Mouse (Mus musculus): ENCODE results near the gene Slc2a13. TPM values are rescaled to one million over a fixed set of nuclear protein-coding genes. Genes with fewer than 3 reads are reported as not detected.

The Slc2a13 gene
- total RNA-seq (2014; rRNA removed; ENCODE audit: low replicate concordance) = 1.6 and 3.8 TPM in 2 replicates
- polyA plus RNA-seq (2015; fragmentation: Nextera tagmentation; extraction: Ambion mirVana) = 0.33 and 0.37 TPM in 2 replicates

GRCm38 (mm10) chr15:91573111-91573538, at the start of gene Slc2a13:
Slc2a13 (minus strand) TSS chr15:91573261.
- TF ChIP-seq EP300 (IDR thresholded peaks at IDR 0.05; ENCODE audit: low read depth) = no peak
- peak; percentile 25 for TF ChIP-seq CTCF (IDR thresholded peaks at IDR 0.05; ENCODE audit: low read depth)
- Histone ChIP-seq H3K4me3 (ENCODE audit: low read depth, low read length) (peak within 1 kb of the TSS; percentile 63), H3K9me3 (replicated peaks; ENCODE audit: control insufficient read depth, low read length) (no peaks in the 10 kb centered on the region), H3K27me3 (ENCODE audit: control insufficient read depth, insufficient read depth, low read length) (peaks cover 29% of the 10 kb centered on the region), H3K4me1 (ENCODE audit: control insufficient read depth, insufficient read depth) (no peaks in the 10 kb centered on the region; the same call in 1 of the 2 replicates), H3K4me2 (ENCODE audit: low read depth, low read length) (peak within 1 kb of the TSS; percentile 94), H3K36me3 (replicated peaks; ENCODE audit: control insufficient read depth, insufficient read depth, low read length) (no peaks in the 10 kb centered on the region), H3K9ac (replicated peaks; ENCODE audit: low read depth, low read length) (peak within 1 kb of the TSS; percentile 63), H3K27ac (ENCODE audit: low read depth) (peak within 1 kb of the TSS; percentile 54)
- ATAC-seq (ENCODE audit: insufficient read depth, low read depth) (peak; percentile 92), DNase-seq (ENCODE audit: low spot score) (peak; percentile 78)
- WGBS = 2% methylated on average over 19 of the region's 26 CpGs

- Histone ChIP-seq H3K4me1 (ENCODE audit: control insufficient read depth, insufficient read depth) (no peaks in the 10 kb centered on the region), H3K9me3 (replicated peaks; ENCODE audit: control insufficient read depth, low read length) (no peaks in the 10 kb centered on the region), H3K4me3 (ENCODE audit: low read depth, low read length) (no peak overlapping the region), H3K36me3 (replicated peaks; ENCODE audit: control insufficient read depth, insufficient read depth, low read length) (no peaks in the 10 kb centered on the region), H3K4me2 (ENCODE audit: low read depth, low read length) (no peak overlapping the region), H3K27ac (ENCODE audit: low read depth) (no peak overlapping the region), H3K27me3 (ENCODE audit: control insufficient read depth, insufficient read depth, low read length) (no peaks in the 10 kb centered on the region), H3K9ac (replicated peaks; ENCODE audit: low read depth, low read length) (no peak overlapping the region)
- no peak for TF ChIP-seq EP300 (IDR thresholded peaks at IDR 0.05; ENCODE audit: low read depth)
- no peak for DNase-seq (ENCODE audit: low spot score)
- ATAC-seq (ENCODE audit: insufficient read depth, low read depth) = no peak
- WGBS = 84% methylated on average over 12 of the region's 12 CpGs
These were observed 43.0 kb upstream of the Slc2a13 start for GRCm38 (mm10) chr15:91616016-91616415.

GRCm38 (mm10) chr15:91615532-91615931, 42.5 kb upstream of the Slc2a13 start:
- Histone ChIP-seq H3K27me3 (ENCODE audit: control insufficient read depth, insufficient read depth, low read length) (no peaks in the 10 kb centered on the region), H3K4me2 (ENCODE audit: low read depth, low read length) (no peak overlapping the region), H3K9ac (replicated peaks; ENCODE audit: low read depth, low read length) (no peak overlapping the region), H3K4me3 (ENCODE audit: low read depth, low read length) (no peak overlapping the region), H3K9me3 (replicated peaks; ENCODE audit: control insufficient read depth, low read length) (no peaks in the 10 kb centered on the region), H3K4me1 (ENCODE audit: control insufficient read depth, insufficient read depth) (no peaks in the 10 kb centered on the region), H3K36me3 (replicated peaks; ENCODE audit: control insufficient read depth, insufficient read depth, low read length) (no peaks in the 10 kb centered on the region), H3K27ac (ENCODE audit: low read depth) (no peak overlapping the region)
- TF ChIP-seq CTCF (IDR thresholded peaks at IDR 0.05; ENCODE audit: low read depth) (no peak), EP300 (IDR thresholded peaks at IDR 0.05; ENCODE audit: low read depth) (no peak)
- DNase-seq (ENCODE audit: low spot score) (no peak), ATAC-seq (ENCODE audit: insufficient read depth, low read depth) (no peak)
- WGBS = 77% methylated on average over 4 of the region's 4 CpGs

GRCm38 (mm10) chr15:91613981-91614665, 41.1 kb upstream of the Slc2a13 start:
- ATAC-seq (ENCODE audit: insufficient read depth, low read depth) = no peak
- TF ChIP-seq EP300 (IDR thresholded peaks at IDR 0.05; ENCODE audit: low read depth) (no peak), CTCF (IDR thresholded peaks at IDR 0.05; ENCODE audit: low read depth) (no peak)
- H3K27ac ChIP-seq (ENCODE audit: low read depth) = no peak overlapping the region
- no peaks in the 10 kb centered on the region for H3K36me3 ChIP-seq (replicated peaks; ENCODE audit: control insufficient read depth, insufficient read depth, low read length)
- no peaks in the 10 kb centered on the region for H3K4me1 ChIP-seq (ENCODE audit: control insufficient read depth, insufficient read depth)
- H3K9ac ChIP-seq (replicated peaks; ENCODE audit: low read depth, low read length) = no peak overlapping the region
- DNase-seq (ENCODE audit: low spot score) = no peak
- no peak overlapping the region for H3K4me3 ChIP-seq (ENCODE audit: low read depth, low read length)
- no peak overlapping the region for H3K4me2 ChIP-seq (ENCODE audit: low read depth, low read length)
- no peaks in the 10 kb centered on the region for H3K9me3 ChIP-seq (replicated peaks; ENCODE audit: control insufficient read depth, low read length)
- no peaks in the 10 kb centered on the region for H3K27me3 ChIP-seq (ENCODE audit: control insufficient read depth, insufficient read depth, low read length)
- WGBS = 84% methylated on average over 11 of the region's 11 CpGs

GRCm38 (mm10) chr15:91609713-91610112, 36.7 kb upstream of the Slc2a13 start:
- H3K27me3 ChIP-seq (ENCODE audit: control insufficient read depth, insufficient read depth, low read length) = no peaks in the 10 kb centered on the region
- H3K36me3 ChIP-seq (replicated peaks; ENCODE audit: control insufficient read depth, insufficient read depth, low read length) = no peaks in the 10 kb centered on the region
- DNase-seq (ENCODE audit: low spot score) (peak; percentile 38), ATAC-seq (ENCODE audit: insufficient read depth, low read depth) (no peak)
- TF ChIP-seq CTCF (IDR thresholded peaks at IDR 0.05; ENCODE audit: low read depth) (peak; percentile 81), EP300 (IDR thresholded peaks at IDR 0.05; ENCODE audit: low read depth) (no peak)
- H3K9me3 ChIP-seq (replicated peaks; ENCODE audit: control insufficient read depth, low read length) = no peaks in the 10 kb centered on the region
- no peak overlapping the region for H3K9ac ChIP-seq (replicated peaks; ENCODE audit: low read depth, low read length)
- no peaks in the 10 kb centered on the region for H3K4me1 ChIP-seq (ENCODE audit: control insufficient read depth, insufficient read depth)
- H3K4me3 ChIP-seq (ENCODE audit: low read depth, low read length) = no peak overlapping the region
- 15% methylated on average over 8 of the region's 8 CpGs for WGBS
- H3K27ac ChIP-seq (ENCODE audit: low read depth) = no peak overlapping the region
- H3K4me2 ChIP-seq (ENCODE audit: low read depth, low read length) = peak overlapping the region; percentile 11; the same call in 1 of the 2 replicates
